Mouse (Mus musculus) stomach, embryonic 16.5 days (tissue): ENCODE data around the gene Dlgap1. TPM values are rescaled to one million over a fixed set of nuclear protein-coding genes. Genes with fewer than 3 reads are reported as not detected.
A peak's percentile ranks its signal among the peaks of the same experiment; 100 is the strongest.

ENCODE experiments used
- ATAC-seq: fragments of 200-750 bp; cut with Nextera tagmentation; 2 replicates; pipeline ENCODE4 v1.8.0; 2017; ENCODE audit warnings: moderate number of reproducible peaks, moderate TSS enrichment; ENCODE audit not compliant: insufficient read depth, low FRiP score
- H3K27ac ChIP-seq: fragments of 300-500 bp; sonication (generic); 2 replicates; pipeline ENCODE4 v1.5.1; 2014; ENCODE audit warnings: low read length
- H3K27me3 ChIP-seq: fragments of 300-500 bp; sonication (generic); 2 replicates; pipeline ENCODE4 v1.6.1; 2014; ENCODE audit warnings: low read length, control low read depth, mixed read lengths; ENCODE audit not compliant: control insufficient read depth, insufficient read depth
- H3K36me3 ChIP-seq: fragments of 300-500 bp; sonication (generic); 2 replicates; pipeline ENCODE4 v1.6.1; 2014; ENCODE audit warnings: low read length; ENCODE audit not compliant: control insufficient read depth, insufficient read depth
- H3K4me1 ChIP-seq: fragments of 300-500 bp; sonication (generic); 2 replicates; pipeline ENCODE4 v1.6.1; 2014; ENCODE audit warnings: low read length, control low read depth, mixed read lengths; ENCODE audit not compliant: control insufficient read depth, insufficient read depth
- H3K4me2 ChIP-seq: fragments of 300-500 bp; sonication (generic); 2 replicates; pipeline ENCODE4 v1.6.1; 2014; ENCODE audit warnings: low read depth, low read length, mixed read lengths
- H3K4me3 ChIP-seq: fragments of 300-500 bp; sonication (generic); replicated peaks from 2 replicates; pipeline ENCODE4 v1.5.1; 2014; ENCODE audit warnings: mild to moderate bottlenecking, low read length
- H3K9ac ChIP-seq: fragments of 300-500 bp; sonication (generic); 2 replicates; pipeline ENCODE4 v1.6.1; 2014; ENCODE audit warnings: low read length
- H3K9me3 ChIP-seq: fragments of 300-500 bp; sonication (generic); replicated peaks from 2 replicates; pipeline ENCODE4 v1.6.1; 2016; ENCODE audit warnings: low read length, control low read depth; ENCODE audit not compliant: control insufficient read depth
- WGBS: fragments of 180-500 bp; shearing (Covaris S2); extraction: QIAGEN DNeasy Blood & Tissue Kit; methylation state at CpG from one replicate; pipeline ENCODE4 v1.1.7; 2014; 5-methylcytosine and 5-hydroxymethylcytosine counted together
- polyA plus RNA-seq: library from polyadenylated mRNA; unstranded; fragments of >200 nt; fragmentation: Nextera tagmentation; extraction: Ambion mirVana; gene quantifications from 2 replicates; pipeline ENCODE4 v1.2.1, GENCODE M21; 2015

Dlgap1 gene
- polyA plus RNA-seq, 1 experiment from 2014 or later, result 3.2 TPM

- 62% methylated on average over 6 of the region's 6 CpGs for WGBS
- no peak overlapping the region for H3K4me3 ChIP-seq
These were observed 695.1 kb downstream of the Dlgap1 start for GRCm38 (mm10) chr17:70663992-70664391.

GRCm38 (mm10) chr17:70664484-70665040, 695.7 kb downstream of the Dlgap1 start:
- ATAC-seq, result no peak

More at GRCm38 (mm10) chr17:70663992-70664391, 695.1 kb downstream of the Dlgap1 start:
- Histone ChIP-seq H3K27ac (no peak overlapping the region), H3K27me3 (no peaks in the 10 kb centered on the region), H3K9ac (no peak overlapping the region), H3K9me3 (no peaks in the 10 kb centered on the region), H3K36me3 (no peaks in the 10 kb centered on the region), H3K4me2 (no peak overlapping the region), H3K4me1 (no peaks in the 10 kb centered on the region)
- no peak for ATAC-seq

GRCm38 (mm10) chr17:70673985-70674384, 705.1 kb downstream of the Dlgap1 start:
- Histone ChIP-seq H3K9me3 (no peaks in the 10 kb centered on the region), H3K36me3 (no peaks in the 10 kb centered on the region), H3K4me2 (no peak overlapping the region), H3K9ac (no peak overlapping the region), H3K27ac (no peak overlapping the region), H3K4me1 (no peaks in the 10 kb centered on the region), H3K4me3 (no peak overlapping the region), H3K27me3 (no peaks in the 10 kb centered on the region)
- 84% methylated on average over 13 of the region's 13 CpGs for WGBS
- no peak for ATAC-seq

More at GRCm38 (mm10) chr17:70664484-70665040, 695.7 kb downstream of the Dlgap1 start:
- Histone ChIP-seq H3K4me3 (no peak overlapping the region), H3K27ac (no peak overlapping the region), H3K36me3 (no peaks in the 10 kb centered on the region), H3K4me2 (no peak overlapping the region), H3K27me3 (no peaks in the 10 kb centered on the region), H3K9me3 (no peaks in the 10 kb centered on the region), H3K9ac (no peak overlapping the region), H3K4me1 (no peaks in the 10 kb centered on the region)

GRCm38 (mm10) chr17:70676522-70676921, 707.6 kb downstream of the Dlgap1 start:
- no peak overlapping the region for H3K4me2 ChIP-seq
- H3K9ac ChIP-seq, result no peak overlapping the region
- no peak overlapping the region for H3K4me3 ChIP-seq
- H3K27me3 ChIP-seq, result no peaks in the 10 kb centered on the region
- no peaks in the 10 kb centered on the region for H3K36me3 ChIP-seq
- no peak overlapping the region for H3K27ac ChIP-seq
- H3K4me1 ChIP-seq, result no peaks in the 10 kb centered on the region
- no peaks in the 10 kb centered on the region for H3K9me3 ChIP-seq
- 59% methylated on average over 2 of the region's 2 CpGs for WGBS
- no peak for ATAC-seq

- no peaks in the 10 kb centered on the region for H3K27me3 ChIP-seq
- H3K9ac ChIP-seq, result no peak overlapping the region
- no peak overlapping the region for H3K27ac ChIP-seq
- peak; percentile 56 for ATAC-seq
- no peaks in the 10 kb centered on the region for H3K36me3 ChIP-seq
- 12% methylated on average over 15 of the region's 15 CpGs for WGBS
- 0 out of 2 replicates have a peak overlapping the region, but pooled peaks have one; percentile 7 for H3K4me2 ChIP-seq
- H3K4me1 ChIP-seq, result no peaks in the 10 kb centered on the region; the same call in 1 of the 2 replicates
- no peak overlapping the region for H3K4me3 ChIP-seq
- H3K9me3 ChIP-seq, result no peaks in the 10 kb centered on the region
These were observed 714.8 kb downstream of the Dlgap1 start for GRCm38 (mm10) chr17:70683561-70684167.

GRCm38 (mm10) chr17:70690174-70690573, 721.3 kb downstream of the Dlgap1 start:
- H3K36me3 ChIP-seq, result no peaks in the 10 kb centered on the region
- H3K4me1 ChIP-seq, result no peaks in the 10 kb centered on the region
- ATAC-seq, result no peak
- H3K9ac ChIP-seq, result no peak overlapping the region
- H3K9me3 ChIP-seq, result no peaks in the 10 kb centered on the region
- H3K4me3 ChIP-seq, result no peak overlapping the region
- 68% methylated on average over 6 of the region's 6 CpGs for WGBS
- H3K27me3 ChIP-seq, result no peaks in the 10 kb centered on the region
- H3K27ac ChIP-seq, result no peak overlapping the region
- H3K4me2 ChIP-seq, result no peak overlapping the region

- Histone ChIP-seq H3K4me1 (no peaks in the 10 kb centered on the region), H3K9me3 (no peaks in the 10 kb centered on the region), H3K27me3 (no peaks in the 10 kb centered on the region), H3K4me3 (no peak overlapping the region), H3K4me2 (no peak overlapping the region), H3K36me3 (no peaks in the 10 kb centered on the region), H3K9ac (no peak overlapping the region), H3K27ac (no peak overlapping the region)
- 72% methylated on average over 8 of the region's 8 CpGs for WGBS
- ATAC-seq, result no peak
These were observed 721.7 kb downstream of the Dlgap1 start for GRCm38 (mm10) chr17:70690598-70690997.

GRCm38 (mm10) chr17:70706976-70707818, 738.3 kb downstream of the Dlgap1 start:
- peak; percentile 63; the same call in 1 of the 2 replicates for ATAC-seq
- Histone ChIP-seq H3K9ac (peak overlapping the region; percentile 49; the same call in 1 of the 2 replicates), H3K4me2 (peak overlapping the region; percentile 49), H3K27ac (no peak overlapping the region), H3K27me3 (no peaks in the 10 kb centered on the region), H3K9me3 (no peaks in the 10 kb centered on the region), H3K36me3 (no peaks in the 10 kb centered on the region), H3K4me1 (0 out of 2 replicates have a peak, but pooled peaks cover 6% of the 10 kb centered on the region), H3K4me3 (peak overlapping the region; percentile 29)
- WGBS, result 3% methylated on average over 28 of the region's 28 CpGs

GRCm38 (mm10) chr17:70707819-70708140, 738.9 kb downstream of the Dlgap1 start:
- Histone ChIP-seq H3K4me1 (0 out of 2 replicates have a peak, but pooled peaks cover 6% of the 10 kb centered on the region), H3K27ac (no peak overlapping the region), H3K27me3 (no peaks in the 10 kb centered on the region), H3K36me3 (no peaks in the 10 kb centered on the region), H3K9ac (no peak overlapping the region), H3K4me3 (no peak overlapping the region), H3K4me2 (peak overlapping the region; percentile 49; the same call in 1 of the 2 replicates), H3K9me3 (no peaks in the 10 kb centered on the region)
- WGBS, result 30% methylated on average over 6 of the region's 6 CpGs
- no peak for ATAC-seq
